Mouse (Mus musculus): ENCODE data around the gene Araf. TPM values are rescaled to one million over a fixed set of nuclear protein-coding genes. Genes with fewer than 3 reads are reported as not detected.
"Not testable (repeated sequence)": the region's sequence is repeated elsewhere in the genome, so short reads cannot be mapped to it uniquely, and the experiment has no call there.

The Araf gene
- polyA plus RNA-seq, 1 experiment: 71.7 TPM

GRCm38 (mm10) chrX:20792417-20792816 lies 5.2 kb upstream of the Araf start:
- WGBS: 59% methylated on average over 3 of the region's 3 CpGs
- H3K4me3 ChIP-seq (replicated peaks; ENCODE audit: control insufficient read depth, low read depth, low read length): no peak overlapping the region
- no peaks in the 10 kb centered on the region for H3K4me1 ChIP-seq (ENCODE audit: control insufficient read depth, insufficient read depth, low read length)
- no peak overlapping the region for H3K27ac ChIP-seq (ENCODE audit: control insufficient read depth, insufficient read depth, low read depth, low read length, poor library complexity)
- TF ChIP-seq POLR2A (IDR thresholded peaks at IDR 0.05; ENCODE audit: borderline replicate concordance, control insufficient read depth, low read depth, low read length): no peak
- no peak for TF ChIP-seq CTCF (IDR thresholded peaks at IDR 0.05; ENCODE audit: control insufficient read depth, insufficient read depth, low read length)

GRCm38 (mm10) chrX:20793230-20793629 lies 4.4 kb upstream of the Araf start:
- H3K4me3 ChIP-seq (replicated peaks; ENCODE audit: control insufficient read depth, low read depth, low read length): no peak overlapping the region
- no peaks in the 10 kb centered on the region for H3K4me1 ChIP-seq (ENCODE audit: control insufficient read depth, insufficient read depth, low read length)
- no peak overlapping the region for H3K27ac ChIP-seq (ENCODE audit: control insufficient read depth, insufficient read depth, low read depth, low read length, poor library complexity)
- WGBS: 72% methylated on average over 7 of the region's 7 CpGs
- no peak for TF ChIP-seq POLR2A (IDR thresholded peaks at IDR 0.05; ENCODE audit: borderline replicate concordance, control insufficient read depth, low read depth, low read length)
- no peak for TF ChIP-seq CTCF (IDR thresholded peaks at IDR 0.05; ENCODE audit: control insufficient read depth, insufficient read depth, low read length)

- TF ChIP-seq POLR2A (IDR thresholded peaks at IDR 0.05; ENCODE audit: borderline replicate concordance, control insufficient read depth, low read depth, low read length): no peak
- no peak for TF ChIP-seq CTCF (IDR thresholded peaks at IDR 0.05; ENCODE audit: control insufficient read depth, insufficient read depth, low read length)
- Histone ChIP-seq H3K27ac (ENCODE audit: control insufficient read depth, insufficient read depth, low read depth, low read length, poor library complexity) (no peak overlapping the region), H3K4me3 (replicated peaks; ENCODE audit: control insufficient read depth, low read depth, low read length) (no peak overlapping the region), H3K4me1 (ENCODE audit: control insufficient read depth, insufficient read depth, low read length) (no peaks in the 10 kb centered on the region)
- WGBS: 82% methylated on average over 5 of the region's 5 CpGs
Observed at GRCm38 (mm10) chrX:20794229-20794628, 3.4 kb upstream of the Araf start.

- Histone ChIP-seq H3K4me3 (replicated peaks; ENCODE audit: control insufficient read depth, low read depth, low read length) (peak overlapping the region; percentile 77), H3K27ac (ENCODE audit: control insufficient read depth, insufficient read depth, low read depth, low read length, poor library complexity) (peak overlapping the region; percentile 63), H3K4me1 (ENCODE audit: control insufficient read depth, insufficient read depth, low read length) (no peaks in the 10 kb centered on the region)
- no peak for TF ChIP-seq POLR2A (IDR thresholded peaks at IDR 0.05; ENCODE audit: borderline replicate concordance, control insufficient read depth, low read depth, low read length)
- TF ChIP-seq CTCF (IDR thresholded peaks at IDR 0.05; ENCODE audit: control insufficient read depth, insufficient read depth, low read length): no peak
- 12% methylated on average over 20 of the region's 21 CpGs for WGBS
Observed at GRCm38 (mm10) chrX:20798141-20798796, 655 bp downstream of the Araf start.

GRCm38 (mm10) chrX:20798797-20799147 lies 1.2 kb downstream of the Araf start:
- H3K4me1 ChIP-seq (ENCODE audit: control insufficient read depth, insufficient read depth, low read length): no peaks in the 10 kb centered on the region
- H3K4me3 ChIP-seq (replicated peaks; ENCODE audit: control insufficient read depth, low read depth, low read length): peak overlapping the region; percentile 77
- TF ChIP-seq CTCF (IDR thresholded peaks at IDR 0.05; ENCODE audit: control insufficient read depth, insufficient read depth, low read length): no peak
- no peak for TF ChIP-seq POLR2A (IDR thresholded peaks at IDR 0.05; ENCODE audit: borderline replicate concordance, control insufficient read depth, low read depth, low read length)
- 10% methylated on average over 7 of the region's 7 CpGs for WGBS
- no peak overlapping the region; the same call in 1 of the 2 replicates for H3K27ac ChIP-seq (ENCODE audit: control insufficient read depth, insufficient read depth, low read depth, low read length, poor library complexity)

GRCm38 (mm10) chrX:20801456-20801855 lies 3.8 kb downstream of the Araf start:
- no peak for TF ChIP-seq POLR2A (IDR thresholded peaks at IDR 0.05; ENCODE audit: borderline replicate concordance, control insufficient read depth, low read depth, low read length)
- no peak for TF ChIP-seq CTCF (IDR thresholded peaks at IDR 0.05; ENCODE audit: control insufficient read depth, insufficient read depth, low read length)
- no peaks in the 10 kb centered on the region for H3K4me1 ChIP-seq (ENCODE audit: control insufficient read depth, insufficient read depth, low read length)
- WGBS: 40% methylated on average over 2 of the region's 2 CpGs
- H3K27ac ChIP-seq (ENCODE audit: control insufficient read depth, insufficient read depth, low read depth, low read length, poor library complexity): no peak overlapping the region
- no peak overlapping the region for H3K4me3 ChIP-seq (replicated peaks; ENCODE audit: control insufficient read depth, low read depth, low read length)

- WGBS: 6% methylated on average over 1 of the region's 1 CpGs
- not testable (repeated sequence) for H3K27ac ChIP-seq (ENCODE audit: control insufficient read depth, insufficient read depth, low read depth, low read length, poor library complexity); H3K4me3 ChIP-seq (replicated peaks; ENCODE audit: control insufficient read depth, low read depth, low read length); H3K4me1 ChIP-seq (ENCODE audit: control insufficient read depth, insufficient read depth, low read length)
Observed at GRCm38 (mm10) chrX:20804301-20804700, 6.7 kb downstream of the Araf start.

GRCm38 (mm10) chrX:20806295-20806694 lies 8.7 kb downstream of the Araf start:
- H3K4me1 ChIP-seq (ENCODE audit: control insufficient read depth, insufficient read depth, low read length): no peaks in the 10 kb centered on the region
- TF ChIP-seq POLR2A (IDR thresholded peaks at IDR 0.05; ENCODE audit: borderline replicate concordance, control insufficient read depth, low read depth, low read length): no peak
- no peak for TF ChIP-seq CTCF (IDR thresholded peaks at IDR 0.05; ENCODE audit: control insufficient read depth, insufficient read depth, low read length)
- 62% methylated on average over 1 of the region's 1 CpGs for WGBS

GRCm38 (mm10) chrX:20816974-20817373 lies 19.4 kb downstream of the Araf start:
- Histone ChIP-seq H3K4me1 (ENCODE audit: control insufficient read depth, insufficient read depth, low read length) (peaks cover 1% of the 10 kb centered on the region; the same call in 1 of the 2 replicates), H3K4me3 (replicated peaks; ENCODE audit: control insufficient read depth, low read depth, low read length) (no peak overlapping the region), H3K27ac (ENCODE audit: control insufficient read depth, insufficient read depth, low read depth, low read length, poor library complexity) (no peak overlapping the region)
- 29% methylated on average over 6 of the region's 6 CpGs for WGBS
- TF ChIP-seq CTCF (IDR thresholded peaks at IDR 0.05; ENCODE audit: control insufficient read depth, insufficient read depth, low read length) (no peak), POLR2A (IDR thresholded peaks at IDR 0.05; ENCODE audit: borderline replicate concordance, control insufficient read depth, low read depth, low read length) (no peak)

More at GRCm38 (mm10) chrX:20806295-20806694, 8.7 kb downstream of the Araf start:
- Histone ChIP-seq H3K27ac (ENCODE audit: control insufficient read depth, insufficient read depth, low read depth, low read length, poor library complexity) (no peak overlapping the region), H3K4me3 (replicated peaks; ENCODE audit: control insufficient read depth, low read depth, low read length) (no peak overlapping the region)
